Mouse (Mus musculus): ENCODE data around the gene Bco1.

GRCm38 (mm10) chr8:117068294-117068693 is 27.4 kb upstream of the Bco1 start:
- no peak for TF ChIP-seq CTCF (IDR thresholded peaks at IDR 0.05; ENCODE audit: low read depth)
- no peak for TF ChIP-seq EP300 (optimal IDR thresholded peaks at IDR 0.05)
